Mouse (Mus musculus) thymus, postnatal 0 days (tissue): ENCODE data around the gene Ccdc87. TPM values are rescaled to one million over a fixed set of nuclear protein-coding genes. Genes with fewer than 3 reads are reported as not detected.
"Not testable (repeated sequence)": the region's sequence is repeated elsewhere in the genome, so short reads cannot be mapped to it uniquely, and the experiment has no call there.

ENCODE experiments used
- DNase-seq: peaks from one replicate; pipeline ENCODE4 v3.0.0-alpha.2; 2015; ENCODE audit warnings: low spot score
- polyA plus RNA-seq: library from polyadenylated mRNA; unstranded; fragments of >200 nt; fragmentation: Nextera tagmentation; extraction: Ambion mirVana; gene quantifications from 2 replicates; pipeline ENCODE4 v1.2.1, GENCODE M21; 2015

Gene Ccdc87
- polyA plus RNA-seq, 1 experiment from 2014 or later = not detected

DNA sequence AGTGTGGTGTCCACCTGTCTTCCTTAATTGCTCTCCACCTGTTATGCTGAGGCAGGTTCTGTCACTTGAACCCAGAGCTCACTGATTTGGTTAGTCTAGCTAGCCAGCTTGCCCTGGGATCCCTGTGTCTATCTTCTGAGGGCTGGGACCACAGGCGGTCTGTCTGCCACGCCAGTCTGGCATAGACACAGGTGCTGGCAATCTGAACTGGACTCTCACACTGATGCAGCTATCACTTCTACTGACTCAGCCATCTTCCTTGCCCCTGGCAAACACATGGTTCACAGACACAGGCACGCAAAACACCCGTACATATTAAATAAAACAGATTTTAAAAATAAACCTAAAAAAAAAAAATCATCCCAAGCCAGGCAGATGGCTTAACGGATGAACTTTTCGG lies 2.1 kb upstream of the Ccdc87 start:
- DNase-seq = no peak

DNA sequence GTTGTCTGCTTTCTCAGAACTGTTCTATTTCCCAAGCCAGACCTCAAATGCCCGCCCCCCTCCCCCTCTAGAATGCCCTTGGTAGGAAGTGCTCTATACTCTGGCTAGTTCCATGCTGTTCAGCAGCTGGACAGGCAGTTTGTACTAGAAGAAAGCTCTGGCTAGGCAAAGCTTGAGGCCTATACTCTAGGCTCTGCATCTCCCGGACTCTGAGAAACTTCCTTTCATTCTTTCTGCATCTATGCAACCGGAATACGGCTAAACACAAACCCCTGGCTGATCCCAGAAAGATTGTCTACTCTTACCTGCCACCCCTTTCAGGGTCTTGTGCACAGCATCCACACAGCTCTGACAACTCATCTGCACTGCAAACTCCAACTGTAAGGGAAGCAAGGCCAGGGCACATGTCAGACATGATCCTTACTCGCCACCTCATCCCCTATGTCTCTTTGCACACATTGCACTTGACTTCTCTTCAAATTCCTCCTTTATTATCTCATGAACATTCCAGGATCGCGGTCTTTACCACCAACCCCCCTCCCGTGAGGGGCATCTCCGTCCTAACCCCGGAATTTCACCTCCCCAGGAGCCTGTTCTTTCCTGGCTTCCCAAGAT lies 533 bp upstream of the Ccdc87 start:
- no peak for DNase-seq

DNA sequence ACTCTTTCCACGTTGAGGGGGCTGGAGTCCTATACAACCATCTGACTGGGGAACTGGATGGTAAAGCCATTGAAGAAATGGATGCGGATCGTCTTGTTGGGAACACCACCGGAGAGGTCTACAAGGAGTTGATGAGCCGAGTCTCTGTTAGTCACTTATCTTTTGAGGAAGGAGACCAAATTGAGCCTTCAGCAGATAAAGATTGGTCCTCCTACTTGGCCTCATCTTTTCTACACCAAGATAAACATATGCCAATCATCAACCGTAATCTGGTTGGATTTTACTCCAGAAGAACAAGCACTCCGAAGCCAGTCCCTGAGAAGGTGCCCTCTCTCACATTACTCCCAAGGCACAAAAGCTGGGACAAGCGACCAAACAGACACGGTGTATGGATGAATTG lies 1.7 kb downstream of the Ccdc87 start:
- DNase-seq = no peak

DNA sequence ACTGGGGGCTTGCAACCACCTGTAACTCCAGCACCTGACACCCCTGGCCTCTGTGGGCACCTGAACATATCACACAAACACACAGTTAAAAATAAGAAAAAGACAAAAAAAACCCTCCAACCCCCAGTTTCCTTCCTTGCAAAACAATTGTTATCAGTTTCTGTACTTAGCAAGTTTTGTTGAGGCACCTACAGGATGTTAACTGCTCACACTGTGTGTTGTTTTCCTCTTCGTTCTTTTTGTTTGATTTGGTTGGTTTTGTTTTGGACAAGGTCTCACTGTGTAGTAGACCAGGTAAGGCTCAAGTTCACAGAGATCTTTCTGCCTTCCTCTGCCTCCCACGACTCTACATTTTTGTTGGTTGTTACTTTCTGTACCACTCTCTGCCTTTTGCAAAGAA lies 3.4 kb downstream of the Ccdc87 start:
- DNase-seq = no peak

DNA sequence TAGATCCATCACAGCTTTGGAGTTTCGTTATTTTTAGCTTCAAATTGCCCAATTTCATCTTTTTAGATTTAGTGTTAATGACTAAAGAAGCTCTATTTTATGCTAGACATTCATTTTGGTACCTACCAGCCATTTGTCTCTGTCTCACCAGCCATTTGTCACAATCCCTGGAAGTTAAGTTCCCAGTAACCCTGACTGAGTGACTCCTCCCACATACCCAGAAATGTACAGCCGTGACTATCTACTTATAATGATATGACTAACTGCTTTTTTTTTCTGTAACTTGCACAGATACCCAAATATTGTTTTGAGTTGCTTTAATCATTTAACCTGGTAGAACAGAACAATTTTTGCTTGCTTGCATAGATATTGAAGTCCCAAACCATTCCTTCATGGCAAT lies 6.7 kb downstream of the Ccdc87 start:
- DNase-seq = no peak

DNA sequence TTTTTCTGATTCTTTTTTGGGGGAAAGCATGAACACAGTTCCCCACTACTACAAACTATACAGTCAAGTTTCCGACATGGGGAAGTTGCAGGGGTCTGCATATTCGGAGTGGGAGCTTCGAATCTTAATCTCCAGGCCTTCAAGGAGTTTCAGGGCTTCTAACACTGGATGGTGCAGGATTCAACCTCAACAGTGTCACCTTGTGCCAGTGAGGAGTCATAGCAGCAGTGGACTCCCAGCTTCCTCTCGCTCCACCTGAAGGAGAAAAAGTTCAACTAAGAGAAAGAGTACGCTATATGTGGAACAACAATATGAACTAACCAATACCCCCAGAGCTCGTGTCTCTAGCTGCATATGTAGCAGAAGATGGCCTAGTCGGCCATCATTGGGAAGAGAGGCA lies 8.3 kb downstream of the Ccdc87 start:
- peak; percentile 40 for DNase-seq

DNA sequence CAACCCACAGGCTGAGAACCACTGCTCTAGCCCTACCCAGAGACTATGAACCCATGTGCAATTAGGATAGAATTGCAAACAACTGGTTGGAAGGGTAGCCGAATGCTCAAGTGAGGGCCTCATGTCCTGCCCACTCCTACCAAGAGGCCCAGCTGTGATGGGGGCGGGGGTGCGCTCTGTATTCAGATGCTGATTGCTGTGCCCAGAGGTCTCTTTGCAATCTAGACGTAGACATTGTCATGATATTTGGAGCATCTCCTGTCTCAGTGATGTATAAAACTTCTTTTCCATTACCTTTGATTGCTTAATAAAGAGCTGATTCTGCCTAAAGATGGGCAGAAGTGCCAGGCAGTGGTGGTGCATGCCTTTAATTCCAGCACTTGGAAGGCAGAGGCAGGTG lies 10.6 kb downstream of the Ccdc87 start:
- no peak for DNase-seq

DNA sequence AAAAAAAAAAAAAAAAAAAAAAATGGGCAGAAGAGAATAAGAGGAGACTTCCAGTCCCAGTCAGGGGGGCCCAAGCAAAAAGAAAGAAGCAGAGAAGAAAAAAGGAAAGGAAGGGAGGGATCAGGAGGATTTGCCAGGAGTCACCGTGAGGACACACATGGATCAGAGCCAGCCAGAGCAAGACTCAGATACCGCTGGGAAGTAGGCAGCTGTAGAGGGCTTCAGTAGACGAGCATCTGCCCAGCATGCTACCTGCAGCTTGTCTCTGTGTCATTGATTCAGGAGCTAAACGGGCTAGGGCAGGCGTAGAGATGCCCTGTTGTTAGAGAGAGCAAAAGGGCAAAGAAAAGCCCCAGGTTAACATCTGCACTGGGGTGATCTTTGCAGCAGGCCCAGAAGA lies 11.1 kb downstream of the Ccdc87 start:
- no peak for DNase-seq

DNA sequence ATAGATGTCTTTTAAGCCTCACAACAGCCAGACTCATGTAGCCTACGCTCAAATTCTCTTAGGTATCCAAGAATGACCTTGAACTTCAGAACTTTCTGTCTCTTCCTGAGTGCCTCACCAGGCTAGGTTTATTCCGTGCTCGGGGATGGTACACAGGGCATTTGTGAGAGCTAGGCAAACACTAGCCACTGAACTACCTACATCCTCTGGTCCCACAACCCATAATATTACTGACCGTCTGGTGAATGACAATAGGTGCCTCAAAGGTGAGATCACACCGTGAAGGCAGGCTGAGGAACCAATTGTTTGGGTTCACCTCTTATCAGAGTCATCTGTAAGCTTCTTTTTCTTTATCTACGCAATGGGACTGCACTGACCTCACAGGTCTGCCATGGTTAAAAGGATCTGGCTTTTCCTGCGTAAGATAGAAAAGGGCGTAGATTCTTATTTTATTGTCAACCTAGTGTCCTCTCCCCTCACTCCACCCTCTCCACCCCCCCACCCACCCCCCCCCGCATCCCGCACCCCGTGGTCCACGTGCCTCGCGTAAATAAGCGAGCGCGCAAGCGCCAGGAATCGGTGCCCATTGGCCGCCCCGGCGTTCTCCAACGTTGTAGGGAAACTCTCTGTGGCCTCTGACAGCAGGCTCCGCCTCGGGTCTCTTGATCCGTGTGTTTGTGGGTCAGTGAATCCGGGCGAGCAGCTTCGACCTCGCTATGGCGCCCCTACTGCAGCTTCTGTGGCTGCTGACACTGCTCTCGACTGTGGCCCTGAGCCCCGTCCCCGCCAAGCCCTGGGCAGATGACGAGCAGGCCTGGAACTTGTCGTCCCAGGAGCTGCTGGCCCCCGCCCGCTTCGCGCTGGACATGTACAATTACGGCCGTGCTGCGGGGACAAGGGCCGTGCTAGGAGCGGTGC lies 15.6 kb downstream of the Ccdc87 start, which contains the start of gene Ctsf:
Gene Ctsf (plus strand): TSS at position 579 of the 918 bp plus-strand sequence.
- no peak for DNase-seq

DNA sequence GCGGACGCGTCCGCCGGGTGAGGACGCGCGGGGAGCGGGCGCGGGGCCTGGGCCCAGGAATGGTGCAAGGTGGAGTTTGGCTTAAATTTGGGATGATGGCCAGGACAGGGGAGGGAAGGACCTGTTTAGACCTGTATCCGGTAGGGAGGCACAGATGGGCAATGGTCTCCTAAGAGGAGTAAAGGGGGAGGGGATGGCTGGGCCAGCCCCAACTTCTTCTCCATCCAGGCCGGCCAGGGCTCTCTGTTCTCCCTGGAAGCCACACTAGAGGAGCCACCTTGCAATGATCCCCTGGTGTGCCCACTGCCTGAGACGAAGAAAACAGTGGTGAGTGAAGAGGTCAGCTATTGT lies 16.3 kb downstream of the Ccdc87 start:
- no peak for DNase-seq

DNA sequence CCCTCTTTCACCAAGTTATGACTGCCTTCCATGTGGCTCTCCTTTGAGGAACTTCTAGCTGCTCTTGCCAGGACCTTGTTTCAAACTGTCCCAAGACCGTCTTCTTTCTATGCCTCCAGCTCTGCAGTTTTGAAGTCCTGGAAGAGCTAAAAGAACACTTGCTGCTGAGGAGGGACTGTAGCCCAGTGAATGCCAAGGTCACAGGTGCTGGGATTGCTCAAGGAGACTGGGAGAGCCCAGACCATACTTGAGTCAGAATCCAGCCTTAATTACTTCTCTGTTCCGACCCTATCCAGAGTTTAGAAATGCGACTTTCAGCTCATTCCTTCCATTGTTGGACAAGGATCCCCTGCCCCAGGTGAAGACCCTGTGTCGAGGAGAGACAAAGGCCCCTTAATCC lies 16.8 kb downstream of the Ccdc87 start:
- no peak for DNase-seq

DNA sequence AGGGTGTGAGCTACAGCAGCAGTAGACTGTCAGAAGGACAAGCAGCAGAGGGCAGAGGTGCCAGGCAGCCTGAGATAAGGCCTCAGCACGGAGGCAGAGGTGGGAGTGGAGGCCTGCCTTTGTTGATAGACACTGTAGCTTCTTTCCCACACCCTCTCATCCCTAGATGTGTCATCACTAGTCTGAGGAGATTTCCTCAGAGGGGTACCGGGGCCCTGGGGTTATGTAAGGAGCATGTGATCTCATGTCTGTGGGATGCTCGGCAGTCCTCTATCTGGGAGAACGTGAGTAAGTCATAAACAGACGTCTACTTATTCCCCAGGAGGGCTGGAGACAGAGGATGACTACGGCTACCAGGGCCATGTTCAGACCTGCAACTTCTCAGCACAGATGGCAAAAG lies 19.9 kb downstream of the Ccdc87 start:
- no peak for DNase-seq

DNA sequence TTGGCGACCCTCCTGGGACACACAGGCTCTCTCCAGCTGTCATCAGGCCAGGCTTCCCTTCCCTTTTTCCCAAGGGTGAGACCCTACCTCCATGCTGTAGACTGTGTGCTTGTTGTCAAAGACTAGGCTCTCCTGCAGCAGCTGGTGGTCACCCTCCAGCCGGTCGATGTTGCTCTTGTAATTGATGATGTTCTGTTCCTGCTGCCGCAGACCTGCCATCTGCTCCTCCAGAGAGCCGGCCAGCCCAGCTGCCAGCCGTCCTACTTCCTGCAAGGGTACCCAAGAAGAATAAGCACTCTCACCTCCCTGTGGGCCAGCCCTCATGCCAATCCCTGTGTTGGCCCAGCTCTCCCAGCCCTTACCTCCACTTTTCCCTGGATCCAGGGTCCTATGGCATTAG lies 23.9 kb downstream of the Ccdc87 start:
- DNase-seq = no peak

DNA sequence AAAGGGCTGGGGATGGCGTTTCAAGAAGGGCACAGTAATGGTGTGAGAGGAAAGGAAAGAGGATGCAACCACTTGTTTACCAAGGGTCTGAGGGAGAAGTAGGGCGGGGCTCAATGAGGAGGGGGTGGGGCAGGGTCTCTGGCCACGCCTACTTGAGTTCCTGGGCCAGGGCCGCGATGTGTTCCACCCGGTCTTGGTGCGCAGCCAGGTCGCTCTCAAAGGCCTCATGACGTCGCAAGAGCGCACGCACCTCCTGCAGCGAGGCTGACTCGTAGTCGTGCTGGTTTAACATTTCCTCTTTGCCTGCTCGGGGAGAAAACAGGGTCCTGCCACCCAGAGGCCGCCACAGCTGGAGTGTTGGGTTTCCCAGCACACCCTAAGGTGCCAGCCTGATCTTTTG lies 26.0 kb downstream of the Ccdc87 start:
- peak; percentile 43 for DNase-seq

DNA sequence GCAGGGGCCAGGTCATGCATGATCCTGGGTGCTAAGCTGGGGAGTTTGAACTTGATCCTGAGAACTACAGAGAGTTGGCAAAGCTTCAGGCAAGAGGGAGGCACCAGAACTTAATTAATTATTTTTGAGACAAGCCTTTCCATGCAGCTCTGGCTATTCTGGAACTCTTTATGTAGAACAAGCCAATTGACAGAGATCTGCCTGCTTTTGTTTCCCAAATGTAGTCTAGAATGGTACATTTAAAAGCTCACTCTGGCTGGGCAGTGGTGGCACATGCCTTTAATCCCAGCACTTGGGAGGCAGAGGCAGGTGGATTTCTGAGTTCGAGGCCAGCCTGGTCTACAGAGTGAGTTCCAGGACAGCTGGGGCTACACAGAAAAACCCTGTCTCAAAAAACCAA lies 35.4 kb downstream of the Ccdc87 start:
- not testable (repeated sequence) for DNase-seq

DNA sequence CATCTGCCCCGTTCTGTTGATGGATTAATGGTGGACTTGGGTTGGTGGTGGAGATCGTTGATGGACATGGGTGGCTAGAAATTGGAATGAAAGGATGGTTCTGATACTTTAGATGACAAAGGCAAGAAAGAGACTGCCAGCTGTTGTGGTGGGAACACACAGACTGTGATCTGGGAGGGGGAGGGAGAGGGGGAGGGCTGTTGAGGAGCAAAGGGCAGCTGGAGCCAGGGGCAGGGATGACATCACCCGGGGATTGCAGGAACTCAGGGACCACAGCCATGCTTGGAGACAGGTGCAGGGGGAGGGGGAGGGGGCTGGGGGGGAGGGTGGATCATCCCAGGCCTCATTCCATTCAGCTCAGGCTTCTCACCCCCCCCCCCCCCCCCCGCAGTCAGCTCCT lies 37.1 kb downstream of the Ccdc87 start:
- DNase-seq = no peak

DNA sequence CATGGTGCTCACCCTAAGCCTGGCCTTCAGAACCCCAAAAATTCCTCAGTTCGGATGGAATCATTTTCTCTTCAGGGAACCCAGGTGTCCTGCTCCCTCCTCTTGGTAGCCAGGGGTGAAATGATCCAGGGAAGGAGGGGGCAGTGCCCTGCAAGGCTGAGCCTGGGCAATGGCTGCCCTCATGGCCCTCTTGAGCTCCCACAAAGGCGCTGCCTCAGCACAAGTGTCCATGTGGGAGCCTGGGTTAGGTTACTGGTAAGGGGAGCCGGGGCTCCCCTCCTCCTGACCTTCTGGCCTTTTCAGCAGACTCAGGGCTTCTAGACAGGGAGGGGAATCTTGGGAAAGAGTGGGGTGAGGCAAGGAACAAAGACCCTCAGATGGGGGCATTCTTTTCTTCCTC lies 37.6 kb downstream of the Ccdc87 start:
- no peak for DNase-seq

DNA sequence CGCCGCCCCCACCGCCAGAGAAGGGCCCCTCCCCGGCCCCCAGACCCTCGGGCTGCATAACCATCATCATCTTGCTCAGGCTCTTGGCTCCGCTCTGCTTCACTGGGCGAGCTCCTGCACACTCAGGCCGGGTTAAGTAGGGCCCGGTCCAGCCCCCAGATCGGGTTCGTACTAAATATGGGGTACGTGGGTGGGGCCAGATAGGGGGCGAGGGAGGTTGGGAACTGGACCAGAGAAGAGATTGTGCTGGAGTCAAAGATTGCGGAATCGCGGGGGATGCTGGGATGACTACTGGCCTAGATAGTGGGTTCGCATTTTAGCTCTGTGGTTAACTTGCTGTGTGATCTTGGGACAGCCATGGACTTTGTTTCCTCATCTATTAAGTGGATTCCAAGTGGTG lies 38.6 kb downstream of the Ccdc87 start, which contains the start of gene Actn3:
Gene Actn3 (minus strand): TSS at position 125 of the 400 bp plus-strand sequence.
- DNase-seq = no peak

DNA sequence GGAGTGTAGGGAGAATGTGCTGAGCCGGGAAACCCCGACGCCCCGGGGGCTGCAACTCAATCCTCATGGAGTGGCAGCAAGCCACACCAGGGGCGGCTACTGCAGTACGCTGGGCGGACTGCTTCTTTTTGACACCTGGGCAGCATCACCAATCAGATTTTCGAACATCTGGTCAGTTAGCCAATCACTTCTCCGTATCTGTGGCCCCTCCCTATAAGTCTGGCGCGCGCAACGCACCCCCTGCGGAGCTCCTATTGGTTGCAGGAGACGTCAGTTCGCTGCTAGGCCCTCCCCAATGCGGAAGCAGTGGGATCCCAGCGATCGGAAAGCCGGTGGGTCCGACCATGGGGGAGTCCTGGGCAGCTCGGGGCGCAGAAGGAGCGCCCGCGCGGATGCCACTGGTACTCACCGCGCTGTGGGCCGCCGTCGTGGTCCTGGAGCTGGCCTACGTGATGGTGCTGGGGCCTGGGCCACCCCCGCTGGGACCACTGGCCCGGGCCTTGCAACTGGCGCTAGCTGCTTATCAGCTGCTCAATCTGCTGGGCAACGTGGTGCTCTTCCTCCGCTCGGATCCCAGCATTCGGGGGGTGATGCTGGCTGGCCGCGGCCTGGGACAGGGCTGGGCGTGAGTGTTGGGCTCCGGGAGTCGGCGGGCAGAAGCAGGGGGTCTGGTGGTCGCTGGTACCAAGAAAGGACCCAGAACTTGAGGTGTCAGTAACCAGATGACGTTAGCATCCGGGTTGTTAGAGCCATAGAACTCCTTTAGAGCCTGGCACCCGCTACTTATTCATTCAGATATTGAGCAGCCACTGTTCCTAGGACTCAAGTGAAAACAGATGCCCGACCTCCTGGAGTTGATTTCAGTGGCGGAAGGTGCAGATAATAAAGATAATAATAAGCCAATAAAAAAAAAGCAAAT lies 39.5 kb downstream of the Ccdc87 start, which contains the start of gene Zdhhc24:
Gene Zdhhc24 (plus strand): TSS at position 264 of the 919 bp plus-strand sequence.
- DNase-seq = peak; percentile 95

DNA sequence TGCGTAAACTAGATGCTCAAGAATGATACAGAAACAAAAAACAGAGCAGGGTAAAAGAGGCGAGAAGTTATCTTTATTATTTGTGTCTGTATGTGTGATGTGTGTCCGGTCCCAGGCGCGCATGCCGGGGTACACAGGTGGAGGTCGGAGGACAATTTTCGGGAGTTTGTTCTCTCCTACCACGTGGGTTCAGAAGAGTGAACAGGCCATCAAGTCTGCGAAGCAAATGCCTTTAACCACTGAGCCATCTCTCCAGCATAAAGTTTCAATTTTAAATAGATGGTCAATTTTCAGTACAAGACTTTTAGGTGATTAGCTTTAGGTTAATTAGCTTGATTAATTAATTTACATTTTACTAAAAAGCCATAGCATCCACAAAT lies 40.1 kb downstream of the Ccdc87 start:
- DNase-seq = no peak

DNA sequence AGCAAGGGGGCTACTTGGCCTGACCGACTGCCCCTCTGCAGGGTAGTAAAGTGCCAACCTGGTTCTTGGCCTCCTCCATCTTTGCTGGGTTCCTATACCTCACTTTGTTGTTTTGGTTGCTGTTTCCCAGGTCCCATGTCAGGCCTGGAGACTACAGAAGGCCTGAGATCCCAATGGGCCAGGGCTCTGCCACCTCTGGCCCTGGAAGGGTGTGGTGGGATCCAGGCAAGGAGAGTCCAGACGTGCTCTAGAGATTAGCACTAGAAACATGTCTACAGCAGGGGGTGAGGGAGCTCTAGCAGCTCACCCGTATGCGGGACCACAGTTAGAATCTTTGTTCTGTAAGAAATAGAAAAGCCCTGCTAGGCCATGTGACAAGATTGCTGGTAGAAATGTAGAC lies 44.8 kb downstream of the Ccdc87 start:
- no peak for DNase-seq

DNA sequence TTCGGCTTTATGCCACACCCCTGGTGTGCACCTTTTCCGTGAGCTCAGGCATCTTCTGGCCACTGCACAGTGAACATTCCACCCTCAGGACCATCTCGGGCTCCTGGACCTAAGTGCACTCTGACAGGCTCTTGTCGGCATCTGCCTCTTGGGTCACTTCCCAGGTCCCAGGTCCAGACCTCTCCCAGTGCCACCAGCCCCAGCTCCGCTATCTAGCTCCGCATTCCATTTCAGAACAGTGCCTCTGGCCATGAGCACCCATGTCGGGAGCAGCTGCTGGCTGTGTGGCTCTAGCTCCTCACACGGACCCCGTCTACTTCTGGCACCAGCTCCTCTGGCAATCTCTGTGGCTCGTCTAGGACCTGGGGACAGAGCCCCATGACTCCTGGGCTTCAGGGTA lies 50.6 kb downstream of the Ccdc87 start:
- DNase-seq = no peak
